Mouse (Mus musculus) erythroblast, embryonic 14.5 days (primary cell): ENCODE data around the gene Myh4. TPM values are rescaled to one million over a fixed set of nuclear protein-coding genes. Genes with fewer than 3 reads are reported as not detected.

Experiments used
- H3K27me3 ChIP-seq: 2 replicates; pipeline ENCODE4 v1.6.1; 2012; ENCODE audit warnings: inconsistent platforms; ENCODE audit not compliant: control insufficient read depth
- H3K36me3 ChIP-seq: 2 replicates; pipeline ENCODE4 v1.6.1; 2012; ENCODE audit warnings: mild to moderate bottlenecking, inconsistent platforms; ENCODE audit not compliant: control insufficient read depth
- H3K4me1 ChIP-seq: 2 replicates; pipeline ENCODE4 v1.6.1; 2012; ENCODE audit warnings: inconsistent platforms; ENCODE audit not compliant: control insufficient read depth
- H3K4me3 ChIP-seq: replicated peaks from 2 replicates; pipeline ENCODE3; 2012; ENCODE audit warnings: moderate library complexity, mild to moderate bottlenecking, inconsistent platforms
- H3K9me3 ChIP-seq: 2 replicates; pipeline ENCODE4 v1.6.1; 2012; ENCODE audit warnings: low read length, inconsistent platforms, mixed read lengths; ENCODE audit not compliant: control insufficient read depth
- GATA1 ChIP-seq: IDR thresholded peaks from 2 replicates; pipeline ENCODE4 v1.6.1; 2012; ENCODE audit warnings: low read length, inconsistent platforms, mixed read lengths
- TAL1 ChIP-seq: IDR thresholded peaks from 3 replicates; pipeline ENCODE4 v1.6.1; 2012; ENCODE audit warnings: low read length, inconsistent platforms, mixed read lengths
- polyA plus RNA-seq: library from polyadenylated mRNA; stranded (reverse); fragments of >175 nt; gene quantifications from 2 replicates; pipeline ENCODE4 v1.2.3, GENCODE M21; 2012

Myh4 gene
- polyA plus RNA-seq: not detected in 2 replicates

DNA sequence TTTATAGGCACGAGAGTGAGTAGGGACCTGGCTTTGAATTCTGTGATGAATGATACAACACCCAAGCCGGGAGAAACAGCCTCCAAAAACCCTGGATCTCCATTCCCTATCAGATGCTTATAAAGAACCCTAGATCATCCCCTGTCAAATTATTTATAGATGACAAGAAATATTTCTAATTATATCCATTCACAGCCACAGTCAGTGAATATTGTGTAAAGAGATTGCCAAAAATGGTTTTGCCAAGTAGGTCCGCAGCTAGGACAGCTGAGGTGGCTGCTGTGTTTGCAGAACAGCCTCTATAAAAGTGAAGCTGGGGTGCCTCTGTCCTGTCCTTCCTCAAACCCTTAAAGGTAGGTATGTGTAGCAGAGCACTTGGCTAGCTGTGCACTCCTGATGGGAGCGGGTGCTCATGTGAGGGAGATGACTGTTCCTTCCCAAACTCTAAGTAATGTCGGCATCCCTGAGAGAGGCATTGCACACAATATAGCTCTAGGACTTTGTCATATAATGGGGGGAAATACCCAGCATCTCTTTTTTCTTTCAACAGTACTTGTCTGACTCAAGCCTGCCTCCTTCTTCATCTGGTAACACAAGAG is at the start of gene Myh4:
Gene Myh4 (plus strand): TSS at position 549 of the 599 bp plus-strand sequence.
- H3K36me3 ChIP-seq: no peaks in the 10 kb centered on the region
- no peaks in the 10 kb centered on the region for H3K27me3 ChIP-seq
- no peaks in the 10 kb centered on the region; the same call in 1 of the 2 replicates for H3K9me3 ChIP-seq
- no peak within 1 kb of the TSS for H3K4me3 ChIP-seq
- no peaks in the 10 kb centered on the region for H3K4me1 ChIP-seq
- TF ChIP-seq GATA1 (no peak), TAL1 (no peak)

DNA sequence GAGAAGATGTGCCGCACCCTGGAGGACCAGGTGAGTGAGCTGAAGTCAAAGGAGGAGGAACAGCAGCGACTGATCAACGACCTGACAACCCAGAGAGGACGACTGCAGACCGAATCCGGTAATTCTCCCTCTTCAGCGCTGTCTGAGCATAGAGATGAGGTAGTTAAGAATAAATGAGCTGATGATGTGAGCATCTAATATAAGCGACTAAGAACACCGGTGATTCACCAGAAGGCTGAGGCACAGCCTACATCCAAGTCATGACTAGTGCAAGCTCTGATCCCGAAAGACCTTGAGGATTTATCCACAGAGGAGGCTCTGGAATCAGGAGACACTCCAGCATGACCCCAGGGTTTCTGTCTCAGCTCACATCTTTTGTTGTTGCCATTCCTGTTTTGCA is 47.5 kb upstream of the Myh4 start:
- Histone ChIP-seq H3K4me1 (no peaks in the 10 kb centered on the region), H3K27me3 (no peaks in the 10 kb centered on the region), H3K9me3 (peaks cover 17% of the 10 kb centered on the region), H3K4me3 (no peak overlapping the region), H3K36me3 (no peaks in the 10 kb centered on the region)
- TF ChIP-seq GATA1 (no peak), TAL1 (no peak)

DNA sequence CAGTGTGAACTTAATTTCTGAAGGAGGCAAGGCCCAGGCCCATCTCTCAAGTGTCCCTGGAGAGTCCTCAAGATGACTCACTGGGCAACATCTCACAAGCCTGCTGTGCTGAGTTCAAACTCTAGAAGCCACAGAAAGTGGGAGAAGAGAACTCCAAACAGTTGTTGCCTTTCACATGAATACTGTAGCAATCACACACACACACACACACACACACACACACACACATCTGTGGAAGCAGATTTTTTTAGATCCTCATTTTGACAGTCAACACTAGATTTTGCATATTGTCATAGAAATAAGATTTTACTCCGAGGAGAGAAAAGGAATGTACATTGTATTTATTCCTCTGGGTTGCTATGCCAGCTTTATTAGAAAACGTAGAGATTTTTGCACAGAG is 47.0 kb upstream of the Myh4 start:
- H3K36me3 ChIP-seq: no peaks in the 10 kb centered on the region
- peaks cover 17% of the 10 kb centered on the region for H3K9me3 ChIP-seq
- TF ChIP-seq TAL1: no peak
- TF ChIP-seq GATA1: no peak

DNA sequence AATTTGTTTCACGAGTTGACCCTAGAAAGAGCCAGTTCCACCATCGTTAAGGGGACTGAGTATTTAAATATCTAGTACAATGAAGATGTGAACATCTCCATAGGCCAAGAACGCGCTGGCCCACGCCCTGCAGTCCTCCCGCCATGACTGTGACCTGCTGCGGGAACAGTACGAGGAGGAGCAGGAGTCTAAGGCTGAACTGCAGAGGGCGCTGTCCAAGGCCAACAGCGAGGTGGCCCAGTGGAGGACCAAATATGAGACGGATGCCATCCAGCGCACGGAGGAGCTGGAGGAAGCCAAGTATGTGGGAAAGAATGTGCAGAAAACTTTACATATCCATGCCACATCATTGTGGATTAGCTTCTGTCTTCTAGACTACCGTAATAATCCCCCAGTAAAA is 46.3 kb upstream of the Myh4 start:
- peaks cover 20% of the 10 kb centered on the region for H3K9me3 ChIP-seq
- H3K36me3 ChIP-seq: no peaks in the 10 kb centered on the region
- H3K27me3 ChIP-seq: no peaks in the 10 kb centered on the region
- TF ChIP-seq GATA1 (no peak), TAL1 (no peak)
- H3K4me3 ChIP-seq: no peak overlapping the region
- H3K4me1 ChIP-seq: no peaks in the 10 kb centered on the region

More for the DNA sequence above, 47.0 kb upstream of the Myh4 start:
- no peaks in the 10 kb centered on the region for H3K4me1 ChIP-seq
- no peaks in the 10 kb centered on the region for H3K27me3 ChIP-seq
- no peak overlapping the region for H3K4me3 ChIP-seq

DNA sequence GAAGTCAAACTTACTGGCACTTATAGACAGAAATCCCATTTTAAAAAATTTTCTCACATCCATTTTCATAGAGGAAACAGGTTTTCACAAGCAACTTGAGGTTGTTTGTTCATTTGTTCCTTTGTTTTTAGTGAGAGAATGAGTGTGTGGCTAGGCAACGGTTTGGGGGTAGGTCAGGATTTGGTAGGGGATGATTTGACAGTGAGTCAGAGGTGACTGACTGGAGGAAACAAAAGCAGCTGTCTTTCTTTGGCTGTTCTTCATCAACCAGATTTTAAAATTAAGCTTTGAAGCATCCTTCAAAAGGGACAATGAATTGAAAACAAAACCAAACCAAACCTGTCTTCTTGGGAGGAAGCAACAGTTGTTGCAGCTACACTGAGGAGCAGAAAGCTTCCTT is 38.5 kb upstream of the Myh4 start:
- TF ChIP-seq TAL1 (no peak), GATA1 (no peak)
- Histone ChIP-seq H3K4me3 (no peak overlapping the region), H3K36me3 (no peaks in the 10 kb centered on the region), H3K4me1 (no peaks in the 10 kb centered on the region), H3K9me3 (peaks cover 5% of the 10 kb centered on the region), H3K27me3 (no peaks in the 10 kb centered on the region)

DNA sequence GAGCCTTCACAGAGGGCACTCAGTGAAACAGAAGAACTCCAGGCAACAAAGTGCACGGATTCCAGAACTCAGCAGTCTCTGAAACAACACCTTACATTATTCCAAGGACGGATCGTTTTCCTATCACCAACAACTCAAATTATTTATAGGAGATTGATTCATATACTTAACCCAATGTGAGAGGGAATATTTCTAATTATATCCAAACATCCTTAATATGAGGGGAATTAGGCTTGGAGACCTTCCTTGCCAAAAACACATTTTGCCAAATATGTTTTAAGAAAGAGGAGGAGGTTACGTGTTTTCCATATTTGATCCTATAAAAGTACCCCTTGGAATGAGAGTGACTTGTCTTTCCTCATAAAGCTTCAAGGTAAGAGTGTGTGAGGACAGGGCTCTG is 38.1 kb upstream of the Myh4 start, which contains the start of gene Myh1:
Gene Myh1 (plus strand): TSS at position 301 of the 400 bp plus-strand sequence.
- H3K9me3 ChIP-seq: peaks cover 3% of the 10 kb centered on the region
- TF ChIP-seq TAL1 (no peak), GATA1 (no peak)
- no peaks in the 10 kb centered on the region for H3K36me3 ChIP-seq
- H3K27me3 ChIP-seq: no peaks in the 10 kb centered on the region
- no peak within 1 kb of the TSS for H3K4me3 ChIP-seq
- no peaks in the 10 kb centered on the region for H3K4me1 ChIP-seq

- Histone ChIP-seq H3K4me1 (no peaks in the 10 kb centered on the region), H3K9me3 (no peaks in the 10 kb centered on the region; the same call in 1 of the 2 replicates), H3K27me3 (no peaks in the 10 kb centered on the region), H3K36me3 (no peaks in the 10 kb centered on the region), H3K4me3 (no peak overlapping the region)
- TF ChIP-seq TAL1 (no peak), GATA1 (no peak)
Observed at GRCm38 (mm10) chr11:67204766-67205165, 33.1 kb upstream of the Myh4 start.

DNA sequence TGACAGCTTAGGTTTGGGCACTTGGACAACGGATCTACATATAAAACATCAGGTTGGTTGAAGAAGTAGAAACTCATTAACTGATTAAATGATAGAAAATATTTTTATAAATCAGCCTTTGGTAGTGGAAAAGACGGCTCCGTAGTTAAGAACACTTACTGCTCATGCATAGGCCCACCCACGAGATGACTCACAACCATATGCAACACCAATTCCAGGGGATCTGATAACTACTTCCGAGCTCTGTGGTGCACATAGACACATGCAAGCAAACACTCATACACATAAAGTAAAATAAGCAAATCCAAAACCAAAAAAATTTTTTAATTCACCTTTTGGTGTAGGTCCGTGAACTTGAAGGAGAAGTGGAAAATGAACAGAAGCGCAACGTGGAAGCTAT is 16.0 kb upstream of the Myh4 start:
- no peak for TF ChIP-seq TAL1
- no peak for TF ChIP-seq GATA1
- no peaks in the 10 kb centered on the region for H3K27me3 ChIP-seq
- no peak overlapping the region for H3K4me3 ChIP-seq
- no peaks in the 10 kb centered on the region for H3K36me3 ChIP-seq
- no peaks in the 10 kb centered on the region for H3K4me1 ChIP-seq
- no peaks in the 10 kb centered on the region for H3K9me3 ChIP-seq

- Histone ChIP-seq H3K9me3 (no peaks in the 10 kb centered on the region), H3K4me1 (no peaks in the 10 kb centered on the region)
- TF ChIP-seq TAL1: no peak
- TF ChIP-seq GATA1: no peak
Observed at GRCm38 (mm10) chr11:67224466-67224865, 13.4 kb upstream of the Myh4 start.

GRCm38 (mm10) chr11:67228731-67229130 is 9.1 kb upstream of the Myh4 start:
- Histone ChIP-seq H3K4me1 (no peaks in the 10 kb centered on the region), H3K36me3 (no peaks in the 10 kb centered on the region), H3K27me3 (no peaks in the 10 kb centered on the region), H3K4me3 (no peak overlapping the region), H3K9me3 (no peaks in the 10 kb centered on the region)
- TF ChIP-seq TAL1: no peak
- TF ChIP-seq GATA1: no peak

More at GRCm38 (mm10) chr11:67224466-67224865, 13.4 kb upstream of the Myh4 start:
- Histone ChIP-seq H3K27me3 (no peaks in the 10 kb centered on the region), H3K4me3 (no peak overlapping the region), H3K36me3 (no peaks in the 10 kb centered on the region)
